Mouse (Mus musculus) testis, postnatal 10 days (tissue): Measurements from ENCODE around the gene Syde1.
"Not testable (repeated sequence)": the region's sequence is repeated elsewhere in the genome, so short reads cannot be mapped to it uniquely, and the experiment has no call there.

Experiments used
- DNase-seq: peaks from one replicate; pipeline ENCODE4 v3.0.0; 2021; ENCODE audit warnings: low spot score

Syde1 gene

GRCm38 (mm10) chr10:78591406-78592328 lies at the start of gene Syde1:
TSS of gene Syde1 (minus strand) at chr10:78591964.
- DNase-seq = peak; percentile 66

- DNase-seq = peak; percentile 48
Measured at GRCm38 (mm10) chr10:78632311-78632710, 40.5 kb upstream of the Syde1 start.

GRCm38 (mm10) chr10:78630194-78630593 lies 38.4 kb upstream of the Syde1 start:
- no peak for DNase-seq

- DNase-seq = not testable (repeated sequence)
Measured at GRCm38 (mm10) chr10:78623143-78623542, 31.4 kb upstream of the Syde1 start.

GRCm38 (mm10) chr10:78617974-78618373 lies 26.2 kb upstream of the Syde1 start, which contains the start of gene Olfr1357:
TSS of gene Olfr1357 (minus strand) at chr10:78618074.
- no peak for DNase-seq

- no peak for DNase-seq
Measured at GRCm38 (mm10) chr10:78607602-78608001, 15.8 kb upstream of the Syde1 start.

DNA sequence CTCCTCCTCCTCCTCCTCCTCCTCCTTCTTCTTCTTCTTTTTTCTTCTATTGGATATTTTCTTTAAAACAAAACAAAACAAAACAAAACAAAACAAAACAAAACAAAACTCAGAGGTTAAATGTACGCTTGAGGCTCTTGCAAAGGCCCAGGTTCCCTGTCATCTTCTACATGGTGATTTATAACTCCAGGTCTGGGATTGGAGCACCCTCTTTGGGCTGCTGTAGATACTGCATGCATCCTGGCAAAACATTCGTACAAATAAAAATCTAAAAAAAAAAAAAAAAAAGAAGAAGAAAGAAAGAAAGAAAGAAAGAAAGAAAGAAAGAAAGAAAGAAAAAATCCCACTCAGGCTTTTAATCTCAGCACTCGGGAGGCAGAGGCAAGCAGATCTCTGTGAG lies 13.3 kb upstream of the Syde1 start:
- DNase-seq = no peak

GRCm38 (mm10) chr10:78599865-78600264 lies 8.1 kb upstream of the Syde1 start:
- no peak for DNase-seq

DNA sequence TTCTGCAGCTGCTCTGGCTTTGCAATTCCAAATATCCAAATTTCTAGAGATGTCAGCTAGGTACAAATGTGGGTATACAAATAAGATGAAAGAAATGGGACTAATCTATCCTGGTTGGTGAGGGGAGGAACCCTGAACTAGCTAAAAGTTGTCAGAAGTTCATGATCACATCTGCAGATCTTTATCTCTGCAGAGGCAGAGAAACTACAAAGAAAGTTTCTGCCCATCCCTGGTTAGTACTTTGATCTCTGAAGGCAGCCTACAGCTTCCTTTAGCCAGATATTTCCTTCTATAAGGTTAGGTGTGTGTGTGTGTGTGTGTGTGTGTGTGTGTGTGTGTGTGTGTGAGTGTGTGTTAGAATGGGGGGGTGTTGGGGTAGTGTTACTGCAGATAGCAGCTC lies 2.8 kb upstream of the Syde1 start:
- no peak for DNase-seq

DNA sequence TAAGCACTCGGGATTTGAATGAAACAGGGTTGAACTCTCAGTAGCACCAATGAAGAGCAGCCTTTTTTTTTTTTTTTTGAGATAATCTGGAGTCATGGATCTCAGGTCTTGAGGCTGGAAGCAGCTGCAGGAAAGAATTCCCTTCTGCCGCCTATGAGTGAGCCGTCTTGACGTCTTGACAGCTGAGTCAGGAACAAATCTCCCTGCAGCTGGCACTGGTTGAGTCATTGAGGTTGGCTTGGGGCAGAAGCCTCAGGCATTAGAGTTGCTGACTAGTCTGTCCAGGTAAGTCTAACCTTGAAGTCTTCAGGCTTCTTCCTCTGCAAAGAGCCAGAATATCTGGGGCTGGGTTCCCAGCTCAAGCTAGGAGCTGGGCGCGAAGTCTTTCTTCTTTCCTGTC lies 2.4 kb upstream of the Syde1 start:
- DNase-seq = peak; percentile 30

GRCm38 (mm10) chr10:78593736-78594135 lies 2.0 kb upstream of the Syde1 start:
- no peak for DNase-seq

- no peak for DNase-seq
Measured at GRCm38 (mm10) chr10:78592856-78593379, 1.2 kb upstream of the Syde1 start.

- DNase-seq = no peak
Measured at GRCm38 (mm10) chr10:78590744-78591143, 1.0 kb downstream of the Syde1 start.

DNA sequence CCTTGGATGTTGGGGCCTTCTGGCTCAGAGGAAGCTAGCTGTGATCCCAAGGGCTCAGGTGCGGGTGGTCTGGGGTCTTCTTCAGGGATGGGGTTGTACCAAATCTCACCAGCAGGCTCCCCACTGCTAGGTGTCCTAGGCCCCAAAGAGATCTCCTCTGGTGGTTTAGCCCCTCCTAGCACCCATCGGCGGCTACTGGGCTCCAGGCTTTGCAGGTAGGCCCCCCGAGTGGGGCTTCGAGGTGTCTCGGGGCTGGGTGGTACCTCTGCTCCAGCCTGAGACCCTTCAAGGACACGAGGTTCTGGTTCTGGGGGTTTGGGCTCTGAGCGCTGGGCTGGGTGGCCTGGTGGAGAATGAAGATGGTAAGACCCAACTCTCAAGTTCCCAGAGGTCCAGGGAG lies 1.9 kb downstream of the Syde1 start:
- no peak for DNase-seq

GRCm38 (mm10) chr10:78589291-78589690 lies 2.5 kb downstream of the Syde1 start:
- DNase-seq = no peak

DNA sequence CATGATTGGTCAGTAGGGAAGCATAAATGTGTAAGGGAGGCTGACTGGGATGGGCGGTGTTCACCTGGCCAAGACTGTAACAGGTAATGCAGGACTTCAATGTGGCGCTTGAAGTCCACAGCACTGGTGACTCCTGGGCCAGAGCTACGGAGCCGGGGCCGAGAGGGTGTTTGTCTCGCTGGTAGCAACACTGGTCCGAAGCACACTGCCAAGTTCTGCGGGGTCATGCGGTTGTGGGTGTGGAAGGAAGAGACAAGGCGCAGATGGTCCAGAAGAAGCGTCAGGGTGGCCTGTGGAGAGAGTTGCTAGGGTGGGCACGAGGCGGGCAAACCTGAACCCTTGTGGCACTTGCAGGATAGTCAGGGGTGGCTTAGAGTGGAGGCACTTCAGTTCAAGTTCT lies 5.7 kb downstream of the Syde1 start:
- no peak for DNase-seq

- DNase-seq = no peak
Measured at GRCm38 (mm10) chr10:78585606-78586005, 6.2 kb downstream of the Syde1 start.

DNA sequence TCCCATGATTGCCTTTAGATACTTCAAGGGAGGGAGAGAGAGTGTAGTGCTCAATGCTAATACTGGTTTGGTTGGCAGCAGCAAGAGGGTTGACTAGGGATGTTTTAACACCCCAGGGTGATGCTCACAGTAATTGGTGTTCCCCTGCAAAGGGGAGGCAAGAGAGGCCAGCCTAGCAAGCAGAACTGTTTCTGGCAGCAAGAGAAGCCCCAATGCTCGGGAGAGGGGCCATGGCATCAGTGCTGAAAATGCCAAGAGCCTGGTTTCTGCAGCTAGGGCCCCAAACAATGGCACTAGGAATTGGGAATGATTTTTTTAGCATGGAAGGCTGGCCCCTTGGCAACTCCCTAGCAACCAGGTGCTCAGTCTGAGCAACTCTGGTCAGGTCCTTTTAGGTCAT lies 6.8 kb downstream of the Syde1 start:
- no peak for DNase-seq

GRCm38 (mm10) chr10:78583939-78584338 lies 7.8 kb downstream of the Syde1 start:
- no peak for DNase-seq

- DNase-seq = no peak
Measured at GRCm38 (mm10) chr10:78583347-78583746, 8.4 kb downstream of the Syde1 start.

GRCm38 (mm10) chr10:78581121-78581520 lies 10.6 kb downstream of the Syde1 start:
- no peak for DNase-seq

GRCm38 (mm10) chr10:78578204-78578603 lies 13.6 kb downstream of the Syde1 start:
- DNase-seq = no peak

- DNase-seq = peak; percentile 22
Measured at GRCm38 (mm10) chr10:78576435-78577184, 15.2 kb downstream of the Syde1 start.
